In the genomic region with DNA sequence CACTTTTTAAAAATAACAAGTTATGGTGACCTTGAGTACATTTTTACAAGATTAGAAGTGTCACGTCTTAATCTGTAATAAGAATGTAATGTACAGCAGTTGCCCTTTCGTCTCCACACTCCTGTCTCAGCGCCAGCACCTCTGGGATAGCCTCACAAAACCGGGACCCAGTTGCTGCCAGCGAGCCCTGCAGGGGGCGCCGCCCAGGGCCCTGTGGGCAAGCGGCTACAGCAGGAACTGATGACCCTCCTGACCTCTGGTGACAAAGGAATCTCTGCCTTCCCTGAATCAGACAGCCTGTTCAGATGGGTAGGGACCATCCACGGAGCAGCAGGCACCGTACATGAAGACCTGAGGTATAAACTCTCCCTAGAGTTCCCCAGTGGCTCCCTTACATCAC, we compare ENCODE assay signal across 20 mouse cellular contexts. TPM values are rescaled to one million over a fixed set of nuclear protein-coding genes. Genes with fewer than 3 reads are reported as not detected.
A peak's percentile ranks its signal among the peaks of the same experiment; 100 is the strongest.
DNase-seq lines count a peak whose midpoint lies in the region; ATAC-seq and TF ChIP-seq lines count a peak whose summit lies in the region.
"Had no signal": no experiment of that assay in that cellular context is flagged by ENCODE, and none has a peak within 500 bp of the region (broad histone marks: within the 10 kb centered on the region; RNA-seq: fewer than 3 reads in every experiment).

No protein-coding gene starts in this region.

- POLR2A ChIA-PET in Patski (lab: Charles Lee) = no interaction called here

- no peaks in the 10 kb centered on the region for H3K27me3 ChIP-seq in hindbrain, embryonic 10.5 days (ENCODE audit: insufficient read depth, poor library complexity, severe bottlenecking)
- no peaks in the 10 kb centered on the region for H3K27me3 ChIP-seq in hindbrain, embryonic 11.5 days (ENCODE audit: control insufficient read depth, insufficient read depth, low read length)
- H3K27me3 ChIP-seq in Patski = no peaks in the 10 kb centered on the region
- H3K27me3 ChIP-seq: forebrain, embryonic 15.5 days; hindbrain, embryonic 12.5 days; midbrain, embryonic 12.5 days had no signal

- no peak overlapping the region for H3K9ac ChIP-seq in hindbrain, embryonic 11.5 days (ENCODE audit: low read depth, low read length)
- H3K9ac ChIP-seq: forebrain, embryonic 15.5 days; hindbrain, embryonic 12.5 days; midbrain, embryonic 12.5 days had no signal

- in situ Hi-C loops in Patski (cut with MboI; ENCODE audit: low pct_unique_long_range_greater_than_20kb) = no loop called here

- WGBS in hindbrain, embryonic 10.5 days = 37% methylated on average over 10 of the region's 10 CpGs
- 48% methylated on average over 10 of the region's 10 CpGs for WGBS in hindbrain, embryonic 11.5 days

- no peaks in the 10 kb centered on the region for H3K9me3 ChIP-seq in hindbrain, embryonic 10.5 days
- H3K9me3 ChIP-seq in hindbrain, embryonic 11.5 days (ENCODE audit: control insufficient read depth, low read length) = no peaks in the 10 kb centered on the region
- H3K9me3 ChIP-seq: forebrain, embryonic 15.5 days; hindbrain, embryonic 12.5 days; midbrain, embryonic 12.5 days had no signal

- CTCF ChIA-PET in Patski (lab: Charles Lee) = no interaction called here

- TF ChIP-seq CTCF in Patski (IDR thresholded peaks at IDR 0.05) = peak; percentile 15

- H3K27ac ChIP-seq in hindbrain, embryonic 10.5 days = no peak overlapping the region
- no peak overlapping the region for H3K27ac ChIP-seq in hindbrain, embryonic 11.5 days (ENCODE audit: low read depth, low read length)
- H3K27ac ChIP-seq: forebrain, embryonic 15.5 days; hindbrain, embryonic 12.5 days; midbrain, embryonic 12.5 days had no signal

- peaks cover 25% of the 10 kb centered on the region for H3K36me3 ChIP-seq in hindbrain, embryonic 10.5 days
- H3K36me3 ChIP-seq in hindbrain, embryonic 11.5 days (ENCODE audit: control insufficient read depth, insufficient read depth, low read length) = peaks cover 3% of the 10 kb centered on the region; the same call in 1 of the 2 replicates

- H3K4me2 ChIP-seq in hindbrain, embryonic 11.5 days (replicated peaks; ENCODE audit: low read depth, low read length) = no peak overlapping the region
- H3K4me2 ChIP-seq: forebrain, embryonic 15.5 days; hindbrain, embryonic 12.5 days; midbrain, embryonic 12.5 days had no signal

- no peak for ATAC-seq in hindbrain, embryonic 11.5 days (ENCODE audit: low FRiP score)
- no peak for ATAC-seq in Patski
- ATAC-seq: forebrain, embryonic 15.5 days; inflammation-experienced regulatory T-cells, adult 6 months had no signal

- H3K4me3 ChIP-seq in hindbrain, embryonic 10.5 days = no peak overlapping the region
- H3K4me3 ChIP-seq in hindbrain, embryonic 11.5 days (ENCODE audit: low read depth, low read length) = no peak overlapping the region
- H3K4me3 ChIP-seq: forebrain, embryonic 15.5 days; hindbrain, embryonic 12.5 days; midbrain, embryonic 12.5 days had no signal

- H3K4me1 ChIP-seq in hindbrain, embryonic 10.5 days (replicated peaks) = peaks cover 10% of the 10 kb centered on the region
- no peaks in the 10 kb centered on the region for H3K4me1 ChIP-seq in hindbrain, embryonic 11.5 days (replicated peaks; ENCODE audit: control insufficient read depth, insufficient read depth, low read length)
- H3K4me1 ChIP-seq: forebrain, embryonic 15.5 days; hindbrain, embryonic 12.5 days; midbrain, embryonic 12.5 days had no signal

- DNase-seq in embryo, embryonic 10.5 days (ENCODE audit: low spot score) = peak; percentile 24
- no peak for DNase-seq in embryo, embryonic 11 days
- DNase-seq in hindbrain, embryonic 10.5 days (ENCODE audit: low spot score) = peak; percentile 25
- no peak for DNase-seq in hindbrain, embryonic 11.5 days (ENCODE audit: low spot score)
- DNase-seq in 3134 (ENCODE audit: extremely low read depth, insufficient read length, low spot score) (peak; percentile 20), Patski (ENCODE audit: low read depth, low spot score) (no peak)
- no peak for DNase-seq in B cell, adult 2 months
- DNase-seq in urinary bladder, postnatal 14 days (ENCODE audit: low spot score) = no peak
- DNase-seq: adrenal gland, postnatal 14 days; cerebellum, adult 11-12 months; cerebellum, postnatal 14 days; kidney, adult 8-10 months; kidney, postnatal 36 days; lung, postnatal 10 days; right cerebral cortex, postnatal 4 days; thymus, postnatal 14 days had no signal

RNA-seq across cellular contexts. Expression of a gene that starts 15.1 kb away (rescaled TPM):
- polyA plus RNA-seq in hindbrain, embryonic 10.5 days (2016; fragmentation: Nextera tagmentation; extraction: Ambion mirVana) = 4.8 and 6.0 TPM in 2 replicates
- polyA plus RNA-seq in hindbrain, embryonic 11.5 days (2014; fragmentation: Nextera tagmentation; extraction: Ambion mirVana) = 7.4 and 7.9 TPM in 2 replicates
- 21.3 TPM for polyA plus RNA-seq in Patski (2021)

Comparison
In these comparisons a context has a peak if more than half of its experiments do, and no peak if none do; other contexts are left out.
1. DNase-seq: peak in embryo, embryonic 10.5 days (single experiment), hindbrain, embryonic 10.5 days (single experiment) and 3134 (single experiment); none in embryo, embryonic 11 days (single experiment), hindbrain, embryonic 11.5 days (single experiment), Patski (single experiment), B cell, adult 2 months (0 of 2) and urinary bladder, postnatal 14 days (single experiment).